ENCODE assay signal across 14 mouse cellular contexts in the genomic region with DNA sequence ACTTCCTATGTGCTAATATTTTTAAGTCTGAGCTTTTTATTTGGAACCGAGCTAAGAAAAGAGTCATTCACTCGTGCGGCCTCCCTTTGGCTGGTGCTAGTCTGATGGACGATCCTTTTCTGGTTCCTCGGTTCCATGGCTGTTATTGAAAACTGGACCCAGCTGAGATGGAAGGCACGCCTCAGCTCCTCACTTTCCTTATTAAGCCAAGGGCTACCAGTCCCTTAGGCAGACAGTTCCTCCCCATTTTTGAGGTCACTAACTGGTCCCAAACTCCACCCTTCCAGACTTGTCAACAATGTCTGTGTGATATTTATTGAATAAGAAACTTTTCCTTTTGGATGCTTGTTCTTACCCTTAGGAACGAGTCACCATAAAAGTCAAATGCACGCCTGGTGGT.
"Had no signal": no experiment of that assay in that cellular context is flagged by ENCODE, and none has a peak within 500 bp of the region (broad histone marks: within the 10 kb centered on the region; RNA-seq: fewer than 3 reads in every experiment).

No protein-coding gene starts in this region.

- DNase-seq: kidney, postnatal 14 days; lung, embryonic 14.5 days; lung, postnatal 10 days; lung, postnatal 4 days; midbrain, embryonic 14.5 days; retina, postnatal 1 day; right cerebral cortex, postnatal 4 days; thymus, postnatal 14 days had no signal

- H3K27ac ChIP-seq: limb, embryonic 10.5 days; liver, embryonic 15.5 days; midbrain, embryonic 10.5 days; neural tube, embryonic 13.5 days; stomach, embryonic 15.5 days had no signal

- H3K27me3 ChIP-seq: liver, embryonic 15.5 days; neural tube, embryonic 13.5 days; stomach, embryonic 15.5 days had no signal

- H3K4me3 ChIP-seq: limb, embryonic 10.5 days; liver, embryonic 15.5 days; midbrain, embryonic 10.5 days; neural tube, embryonic 13.5 days; stomach, embryonic 15.5 days had no signal

- H3K36me3 ChIP-seq: limb, embryonic 10.5 days; liver, embryonic 15.5 days; midbrain, embryonic 10.5 days; neural tube, embryonic 13.5 days; stomach, embryonic 15.5 days had no signal

- H3K4me2 ChIP-seq: liver, embryonic 11.5 days; liver, embryonic 15.5 days; lung, embryonic 14.5 days; neural tube, embryonic 13.5 days; stomach, embryonic 15.5 days had no signal

- H3K4me1 ChIP-seq: liver, embryonic 15.5 days; midbrain, embryonic 10.5 days; neural tube, embryonic 13.5 days had no signal
